Mouse (Mus musculus) heart, embryonic 12.5 days (tissue): ENCODE measurements around the gene Rgp1. TPM values are rescaled to one million over a fixed set of nuclear protein-coding genes. Genes with fewer than 3 reads are reported as not detected.
"Not testable (repeated sequence)": the region's sequence is repeated elsewhere in the genome, so short reads cannot be mapped to it uniquely, and the experiment has no call there.

Source experiments
- ATAC-seq: fragments of 200-750 bp; cut with Nextera tagmentation; 2 replicates; pipeline ENCODE4 v1.8.0; 2017; ENCODE audit warnings: moderate TSS enrichment, moderate library complexity; ENCODE audit not compliant: insufficient number of reproducible peaks, low FRiP score
- H3K27ac ChIP-seq: fragments of 300-500 bp; sonication (generic); 2 replicates; pipeline ENCODE4 v1.5.1; 2016; ENCODE audit warnings: mild to moderate bottlenecking, moderate library complexity; ENCODE audit not compliant: poor library complexity, severe bottlenecking
- H3K27me3 ChIP-seq: fragments of 300-500 bp; sonication (generic); replicated peaks from 2 replicates; pipeline ENCODE4 v1.6.1; 2016; ENCODE audit warnings: mild to moderate bottlenecking, moderate library complexity
- H3K36me3 ChIP-seq: fragments of 300-500 bp; sonication (generic); 2 replicates; pipeline ENCODE4 v1.6.1; 2016; ENCODE audit warnings: mild to moderate bottlenecking, moderate library complexity
- H3K4me1 ChIP-seq: fragments of 300-500 bp; sonication (generic); replicated peaks from 2 replicates; pipeline ENCODE4 v1.6.1; 2016; ENCODE audit warnings: mild to moderate bottlenecking
- H3K4me2 ChIP-seq: fragments of 300-500 bp; sonication (generic); 2 replicates; pipeline ENCODE4 v1.6.1; 2016; ENCODE audit warnings: mild to moderate bottlenecking, moderate library complexity
- H3K4me3 ChIP-seq: fragments of 300-500 bp; sonication (generic); 2 replicates; pipeline ENCODE4 v1.5.1; 2016; ENCODE audit warnings: mild to moderate bottlenecking
- H3K9ac ChIP-seq: fragments of 300-500 bp; sonication (generic); 2 replicates; pipeline ENCODE4 v1.6.1; 2016; ENCODE audit warnings: mild to moderate bottlenecking, moderate library complexity
- H3K9me3 ChIP-seq: fragments of 300-500 bp; sonication (generic); replicated peaks from 2 replicates; pipeline ENCODE4 v1.6.1; 2016; ENCODE audit warnings: mild to moderate bottlenecking, moderate library complexity
- WGBS: fragments of 180-500 bp; shearing (Covaris S2); methylation state at CpG from one replicate; pipeline ENCODE4 v1.1.7; 2016; 5-methylcytosine and 5-hydroxymethylcytosine counted together
- polyA plus RNA-seq: library from polyadenylated mRNA; unstranded; fragments of >200 nt; fragmentation: Nextera tagmentation; extraction: Ambion mirVana; gene quantifications from 2 replicates; pipeline ENCODE4 v1.2.1, GENCODE M21; 2016

Rgp1 gene
- polyA plus RNA-seq = 20.4 and 26.4 TPM in 2 replicates

DNA sequence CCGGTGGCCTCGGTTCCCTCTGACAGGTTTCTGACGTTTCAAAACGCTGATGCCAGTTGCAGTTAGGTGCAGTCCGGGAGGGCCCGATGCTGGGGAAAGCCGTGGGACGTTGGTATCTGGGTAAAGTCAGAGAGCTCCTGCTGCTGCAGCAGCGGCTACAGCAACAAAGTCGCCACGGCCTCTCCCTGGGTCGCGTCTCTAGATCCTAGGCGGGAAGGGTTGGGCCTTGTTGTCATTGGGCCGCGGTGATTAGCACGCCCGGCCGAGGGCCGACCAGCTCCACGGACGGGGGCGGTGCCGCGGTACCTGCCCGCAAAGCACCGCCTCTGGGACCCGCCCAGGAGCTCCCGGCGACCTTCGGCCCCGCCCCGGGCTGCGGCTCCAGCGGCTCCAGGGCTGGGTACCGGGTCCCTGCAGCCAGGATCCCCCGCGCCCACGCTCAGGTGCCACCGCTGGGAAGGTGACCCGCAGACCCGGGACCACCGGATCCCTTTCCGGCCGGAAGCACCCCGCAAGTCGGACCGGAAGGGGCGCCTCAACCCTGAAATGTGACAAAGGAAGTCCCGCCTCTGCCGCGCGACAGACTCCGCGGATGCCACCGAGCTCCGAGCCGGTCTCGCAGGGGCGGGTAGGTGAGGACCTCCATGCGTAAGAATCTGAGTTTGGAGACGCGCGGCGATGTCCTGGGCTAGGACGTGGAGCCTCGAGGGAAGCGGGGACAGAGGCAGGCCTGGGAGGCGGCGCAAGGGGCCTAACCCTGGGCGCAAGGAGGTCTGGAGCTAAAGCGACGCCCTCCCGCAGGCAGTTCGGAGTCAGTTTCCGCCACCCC, at the start of gene Rgp1, which contains the start of gene Gba2:
Rgp1 (plus strand) TSS at position 340 of the 829 bp plus-strand sequence.
Gba2 (minus strand) TSS at position 498 of the 829 bp plus-strand sequence.
- H3K4me3 ChIP-seq = peak within 1 kb of the TSS; percentile 95
- H3K4me2 ChIP-seq = peak within 1 kb of the TSS; percentile 99
- peaks cover 39% of the 10 kb centered on the region for H3K4me1 ChIP-seq
- H3K27ac ChIP-seq = peak within 1 kb of the TSS; percentile 91
- WGBS = under 1% methylated on average over 75 of the region's 76 CpGs
- H3K9me3 ChIP-seq = no peaks in the 10 kb centered on the region
- peak within 1 kb of the TSS; percentile 92 for H3K9ac ChIP-seq
- peak; percentile 97 for ATAC-seq
- H3K36me3 ChIP-seq = peaks cover 51% of the 10 kb centered on the region
- H3K27me3 ChIP-seq = no peaks in the 10 kb centered on the region

DNA sequence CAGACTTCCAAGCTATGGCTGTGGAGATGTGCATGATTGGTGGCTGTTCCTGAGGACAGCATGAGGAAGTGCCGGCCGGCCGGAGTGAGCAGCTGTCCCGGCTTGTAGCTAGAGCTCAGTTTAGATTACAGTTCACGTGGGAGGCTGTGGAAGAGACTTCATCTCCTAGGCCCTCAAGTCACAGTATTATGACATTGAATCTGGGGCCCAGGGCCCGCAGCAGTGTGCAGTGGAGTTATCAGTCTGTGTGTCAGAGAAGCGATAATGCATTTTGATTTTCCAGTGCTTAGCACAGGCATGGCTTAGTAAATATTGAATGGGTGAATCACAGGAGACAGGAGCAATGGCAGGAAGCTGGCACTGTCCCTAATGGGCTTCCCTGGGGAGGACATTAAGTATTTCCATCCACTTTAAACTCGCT, 48.4 kb upstream of the Rgp1 start:
- H3K36me3 ChIP-seq = peaks cover 44% of the 10 kb centered on the region
- WGBS = 39% methylated on average over 8 of the region's 8 CpGs
- 0 out of 2 replicates have a peak, but pooled peaks cover 4% of the 10 kb centered on the region for H3K27me3 ChIP-seq
- ATAC-seq = 0 out of 2 replicates have a peak, but pooled peaks have one; percentile 22
- H3K27ac ChIP-seq = peak overlapping the region; percentile 51
- H3K4me1 ChIP-seq = peaks cover 23% of the 10 kb centered on the region
- H3K9me3 ChIP-seq = no peaks in the 10 kb centered on the region
- H3K4me3 ChIP-seq = no peak overlapping the region
- H3K9ac ChIP-seq = no peak overlapping the region
- no peak overlapping the region for H3K4me2 ChIP-seq

DNA sequence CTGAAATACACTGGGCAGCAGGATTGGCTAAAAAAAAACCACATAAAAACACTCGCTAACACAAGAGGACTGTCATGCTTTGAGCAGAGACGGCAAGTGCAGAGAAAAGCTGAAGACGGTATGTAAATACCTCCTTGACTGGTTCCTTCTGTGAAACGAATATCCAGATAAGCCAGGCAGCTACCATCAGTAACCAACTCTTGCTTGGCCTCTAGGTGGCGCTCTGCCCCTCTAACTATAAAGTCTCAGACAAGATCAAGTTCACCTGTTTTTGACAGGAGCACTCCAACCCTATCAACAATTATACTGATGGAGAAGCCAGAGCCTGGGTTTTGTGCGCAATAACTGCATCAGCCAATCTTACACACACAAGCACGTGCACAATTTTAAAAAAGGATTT, 47.9 kb upstream of the Rgp1 start:
- no peak overlapping the region for H3K4me2 ChIP-seq
- no peak overlapping the region for H3K9ac ChIP-seq
- peak overlapping the region; percentile 51; the same call in 1 of the 2 replicates for H3K27ac ChIP-seq
- 0 out of 2 replicates have a peak, but pooled peaks cover 4% of the 10 kb centered on the region for H3K27me3 ChIP-seq
- H3K4me3 ChIP-seq = no peak overlapping the region
- ATAC-seq = no peak
- H3K36me3 ChIP-seq = peaks cover 49% of the 10 kb centered on the region
- no peaks in the 10 kb centered on the region for H3K9me3 ChIP-seq
- peaks cover 20% of the 10 kb centered on the region for H3K4me1 ChIP-seq
- WGBS = 18% methylated on average over 7 of the region's 7 CpGs

DNA sequence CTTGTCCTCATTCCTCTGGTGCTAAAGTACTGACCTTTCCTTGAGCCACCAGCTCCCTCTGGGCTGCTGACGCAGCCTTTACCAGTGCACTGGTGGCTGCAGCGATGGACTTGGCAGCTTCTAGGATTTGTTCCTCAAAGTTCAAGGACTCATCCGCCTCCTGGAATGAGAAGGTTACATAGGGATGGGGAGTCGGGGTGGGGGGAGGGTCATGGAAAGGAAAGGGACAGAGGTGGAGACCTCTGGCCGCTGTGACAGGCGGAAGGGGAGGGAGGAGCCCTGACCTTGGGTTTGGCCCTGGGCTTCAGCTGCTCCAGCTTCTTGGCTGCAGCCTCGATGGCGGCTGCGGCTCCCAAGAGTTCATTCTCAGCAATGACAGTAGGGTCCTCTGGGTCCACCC, 45.2 kb upstream of the Rgp1 start:
- ATAC-seq = no peak
- peaks cover 75% of the 10 kb centered on the region for H3K36me3 ChIP-seq
- H3K9ac ChIP-seq = no peak overlapping the region
- no peak overlapping the region for H3K4me2 ChIP-seq
- WGBS = 86% methylated on average over 9 of the region's 9 CpGs
- no peaks in the 10 kb centered on the region for H3K27me3 ChIP-seq
- no peak overlapping the region for H3K4me3 ChIP-seq
- peaks cover 20% of the 10 kb centered on the region for H3K4me1 ChIP-seq
- H3K9me3 ChIP-seq = no peaks in the 10 kb centered on the region
- H3K27ac ChIP-seq = no peak overlapping the region

DNA sequence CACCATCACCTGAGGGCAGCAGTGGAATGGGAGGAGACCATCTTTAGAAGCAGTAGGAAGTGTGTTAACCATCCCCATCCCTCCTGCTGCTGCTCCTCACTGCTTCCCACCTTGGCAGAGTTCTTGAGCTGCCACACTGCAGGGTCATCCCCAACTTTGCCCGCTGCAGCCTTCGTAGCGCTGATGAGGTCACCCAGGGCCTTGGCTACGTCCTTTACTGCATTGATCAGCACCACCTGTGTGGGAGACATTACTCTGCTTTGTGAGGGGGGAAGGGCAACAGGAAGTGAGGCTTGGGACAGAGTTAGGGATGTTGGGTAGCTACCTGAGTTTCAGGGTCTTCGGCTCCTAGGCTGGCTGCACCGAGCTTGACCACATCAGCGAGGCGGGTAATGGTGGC, 42.9 kb upstream of the Rgp1 start:
- Histone ChIP-seq H3K36me3 (peaks cover 98% of the 10 kb centered on the region), H3K9ac (no peak overlapping the region), H3K9me3 (no peaks in the 10 kb centered on the region), H3K27ac (no peak overlapping the region), H3K27me3 (no peaks in the 10 kb centered on the region), H3K4me2 (no peak overlapping the region), H3K4me1 (peaks cover 11% of the 10 kb centered on the region), H3K4me3 (no peak overlapping the region)
- WGBS = 92% methylated on average over 8 of the region's 8 CpGs
- ATAC-seq = no peak

DNA sequence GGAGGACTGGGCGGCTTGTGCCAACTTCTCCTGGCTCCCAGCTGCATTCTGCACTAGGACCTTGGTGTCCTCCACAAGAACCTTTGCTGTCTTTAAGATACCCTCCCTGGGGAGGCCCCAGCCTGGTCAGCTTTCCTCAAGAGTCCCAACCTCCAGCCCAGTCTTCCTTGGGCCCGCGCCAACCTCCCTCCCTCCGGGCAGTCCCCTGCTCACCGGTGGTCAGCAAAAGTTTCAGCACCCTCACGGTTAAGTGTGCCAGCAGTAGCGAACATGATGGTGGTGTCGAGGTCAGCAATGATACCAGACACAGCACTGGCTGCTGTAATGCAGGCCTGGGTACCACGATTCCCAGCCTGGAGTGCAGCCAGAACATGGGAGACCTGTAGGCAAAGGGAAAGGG, 42.5 kb upstream of the Rgp1 start:
- 90% methylated on average over 9 of the region's 9 CpGs for WGBS
- no peak overlapping the region for H3K27ac ChIP-seq
- ATAC-seq = no peak
- no peak overlapping the region for H3K4me3 ChIP-seq
- H3K9ac ChIP-seq = no peak overlapping the region
- no peaks in the 10 kb centered on the region for H3K27me3 ChIP-seq
- H3K9me3 ChIP-seq = no peaks in the 10 kb centered on the region
- no peak overlapping the region for H3K4me2 ChIP-seq
- H3K36me3 ChIP-seq = peaks cover 97% of the 10 kb centered on the region
- peaks cover 7% of the 10 kb centered on the region; the same call in 1 of the 2 replicates for H3K4me1 ChIP-seq

DNA sequence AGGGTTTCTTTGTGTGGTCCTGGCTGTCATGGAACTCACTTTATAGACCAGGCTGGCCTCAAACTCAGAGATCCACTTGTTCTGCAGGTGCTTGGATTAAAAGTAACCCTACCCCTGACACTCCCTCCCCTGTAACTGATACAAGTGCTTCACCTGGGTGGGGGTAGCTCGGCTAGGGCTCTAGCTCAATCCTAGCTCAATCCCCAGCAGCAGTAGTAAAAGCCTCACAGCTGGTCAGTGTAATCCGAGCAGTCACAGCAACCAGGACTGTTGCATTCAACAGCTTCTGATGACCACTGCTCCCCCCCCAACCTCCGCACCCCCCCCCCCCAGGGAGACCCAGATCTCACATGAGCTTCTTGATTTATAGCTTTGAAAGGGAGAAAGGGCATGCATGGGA, 36.5 kb upstream of the Rgp1 start:
- 72% methylated on average over 2 of the region's 3 CpGs for WGBS
- ATAC-seq = no peak
- no peak overlapping the region for H3K9ac ChIP-seq
- no peak overlapping the region for H3K4me3 ChIP-seq
- no peak overlapping the region for H3K27ac ChIP-seq
- H3K36me3 ChIP-seq = peaks cover 99% of the 10 kb centered on the region
- H3K4me2 ChIP-seq = no peak overlapping the region
- H3K9me3 ChIP-seq = no peaks in the 10 kb centered on the region
- H3K27me3 ChIP-seq = no peaks in the 10 kb centered on the region
- no peaks in the 10 kb centered on the region for H3K4me1 ChIP-seq

DNA sequence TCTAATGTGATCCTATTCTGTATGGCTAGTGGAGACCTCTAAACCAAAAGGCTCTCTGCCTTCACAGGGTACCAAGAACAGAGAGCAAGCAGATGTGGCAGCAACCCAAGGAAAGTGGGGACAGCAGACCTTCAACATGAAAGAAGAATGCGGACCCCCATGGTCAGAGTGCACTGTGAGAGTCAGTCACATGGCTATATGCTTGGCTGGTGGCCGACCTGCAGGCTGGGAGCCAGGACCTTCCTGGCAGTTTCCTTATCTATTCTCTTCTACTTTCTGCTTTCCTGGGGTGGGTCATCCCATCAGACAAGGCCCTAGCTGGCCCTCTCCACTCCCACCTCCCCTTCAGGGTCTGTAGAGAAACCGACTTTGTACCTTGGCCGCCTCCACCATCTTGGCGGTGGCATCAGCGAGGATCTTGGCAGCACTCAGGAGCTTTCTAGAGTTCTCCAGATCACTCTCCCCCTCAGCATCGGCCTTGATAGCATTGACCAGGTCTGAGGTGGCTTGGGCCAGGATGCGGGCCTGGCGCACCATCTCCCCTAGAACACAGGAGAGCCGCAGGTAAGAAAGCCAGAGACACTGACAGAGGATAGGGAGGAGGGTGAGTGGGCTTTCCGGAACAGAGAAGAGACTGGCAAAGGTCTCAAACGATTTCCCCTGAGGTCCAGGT, 32.0 kb upstream of the Rgp1 start:
- no peak overlapping the region for H3K9ac ChIP-seq
- no peak for ATAC-seq
- WGBS = 92% methylated on average over 12 of the region's 12 CpGs
- no peaks in the 10 kb centered on the region for H3K27me3 ChIP-seq
- H3K4me2 ChIP-seq = no peak overlapping the region
- H3K36me3 ChIP-seq = peaks cover 100% of the 10 kb centered on the region
- H3K4me3 ChIP-seq = no peak overlapping the region
- no peaks in the 10 kb centered on the region for H3K4me1 ChIP-seq
- H3K9me3 ChIP-seq = no peaks in the 10 kb centered on the region
- no peak overlapping the region for H3K27ac ChIP-seq

DNA sequence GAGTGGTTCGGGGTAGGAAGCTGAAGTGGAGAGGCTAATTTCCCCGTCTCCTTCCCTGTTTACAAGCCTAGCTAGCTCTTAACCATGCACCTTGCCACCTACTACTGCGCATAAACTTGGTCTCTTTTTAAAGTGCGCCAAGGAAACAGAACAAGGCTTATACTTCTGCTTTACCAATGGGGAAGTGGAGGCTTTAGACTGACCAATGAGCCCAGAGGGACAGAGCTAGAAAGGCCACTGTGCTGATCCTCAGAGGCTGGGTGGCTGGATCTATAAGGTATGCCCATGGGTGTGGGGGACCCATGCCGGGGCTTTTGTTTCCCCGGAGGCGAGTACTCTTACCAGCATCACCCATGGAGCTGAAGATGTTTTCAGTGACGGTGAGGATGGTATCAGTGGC, 31.4 kb upstream of the Rgp1 start:
- H3K4me2 ChIP-seq = no peak overlapping the region
- WGBS = 95% methylated on average over 8 of the region's 8 CpGs
- H3K4me1 ChIP-seq = no peaks in the 10 kb centered on the region
- peaks cover 2% of the 10 kb centered on the region; the same call in 1 of the 2 replicates for H3K9me3 ChIP-seq
- peaks cover 100% of the 10 kb centered on the region for H3K36me3 ChIP-seq
- H3K27ac ChIP-seq = no peak overlapping the region
- H3K27me3 ChIP-seq = no peaks in the 10 kb centered on the region
- no peak overlapping the region for H3K9ac ChIP-seq
- H3K4me3 ChIP-seq = no peak overlapping the region
- ATAC-seq = no peak

DNA sequence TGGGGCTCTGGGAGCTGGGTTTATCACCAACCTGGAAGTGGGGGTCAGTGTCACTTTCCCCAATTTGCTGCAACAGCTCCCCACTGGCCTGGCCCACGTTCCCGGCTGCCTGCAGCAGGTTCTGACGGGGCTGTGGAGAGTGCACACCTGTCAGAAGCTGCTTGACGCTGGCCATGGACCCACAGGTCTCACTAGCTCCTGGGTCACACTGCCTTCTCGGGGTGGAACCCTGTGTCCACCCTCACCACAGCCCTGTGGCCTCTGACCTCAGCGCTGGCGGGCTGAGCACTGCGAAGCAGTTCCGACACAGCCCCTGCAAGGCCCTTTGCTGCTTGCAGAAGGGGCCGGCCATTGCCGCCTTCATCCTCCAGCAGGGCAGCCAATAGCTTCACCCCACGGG, 29.5 kb upstream of the Rgp1 start:
- H3K27me3 ChIP-seq = no peaks in the 10 kb centered on the region
- 92% methylated on average over 12 of the region's 12 CpGs for WGBS
- H3K9me3 ChIP-seq = peaks cover 7% of the 10 kb centered on the region; the same call in 1 of the 2 replicates
- H3K9ac ChIP-seq = no peak overlapping the region
- H3K36me3 ChIP-seq = peaks cover 100% of the 10 kb centered on the region
- no peak for ATAC-seq
- no peaks in the 10 kb centered on the region for H3K4me1 ChIP-seq
- H3K4me3 ChIP-seq = no peak overlapping the region
- no peak overlapping the region for H3K27ac ChIP-seq
- no peak overlapping the region for H3K4me2 ChIP-seq

DNA sequence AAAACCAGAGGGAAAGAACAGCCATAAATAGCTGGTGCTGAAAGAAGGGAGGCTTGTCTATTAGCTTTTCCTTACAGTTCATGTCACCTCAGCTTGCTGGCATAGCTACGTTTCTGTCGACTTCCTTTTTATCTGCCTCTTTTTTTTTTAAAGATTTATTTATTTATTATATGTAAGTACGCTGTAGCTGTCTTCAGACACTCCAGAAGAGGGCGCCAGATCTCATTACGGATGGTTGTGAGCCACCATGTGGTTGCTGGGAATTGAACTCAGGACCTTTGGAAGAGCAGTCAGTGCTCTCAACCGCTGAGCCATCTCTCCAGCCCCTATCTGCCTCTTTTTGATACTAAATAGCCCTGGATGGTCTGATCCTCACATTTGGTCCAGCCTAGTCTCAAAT, 26.7 kb upstream of the Rgp1 start:
- not testable (repeated sequence) for H3K27me3 ChIP-seq, H3K4me1 ChIP-seq, H3K4me2 ChIP-seq, H3K9ac ChIP-seq, H3K4me3 ChIP-seq, ATAC-seq, H3K27ac ChIP-seq, H3K9me3 ChIP-seq
- WGBS = 85% methylated on average over 6 of the region's 6 CpGs
- H3K36me3 ChIP-seq = peaks cover 99% of the 10 kb centered on the region
